Mouse (Mus musculus) gastrocnemius, adult 18-20 months (tissue): ENCODE data around the gene Retreg1. TPM values are rescaled to one million over a fixed set of nuclear protein-coding genes. Genes with fewer than 3 reads are reported as not detected.

Experiments
- DNase-seq: peaks from one replicate; pipeline ENCODE4 v3.0.0; 2021; ENCODE audit warnings: low spot score
- total RNA-seq, 2 experiments: library from RNA; stranded (reverse); gene quantifications; 2 replicates each; pipeline ENCODE4 v1.2.3; 2021

The Retreg1 gene
- total RNA-seq, 2 experiments from 2014 or later, result 171 to 293 TPM

DNA sequence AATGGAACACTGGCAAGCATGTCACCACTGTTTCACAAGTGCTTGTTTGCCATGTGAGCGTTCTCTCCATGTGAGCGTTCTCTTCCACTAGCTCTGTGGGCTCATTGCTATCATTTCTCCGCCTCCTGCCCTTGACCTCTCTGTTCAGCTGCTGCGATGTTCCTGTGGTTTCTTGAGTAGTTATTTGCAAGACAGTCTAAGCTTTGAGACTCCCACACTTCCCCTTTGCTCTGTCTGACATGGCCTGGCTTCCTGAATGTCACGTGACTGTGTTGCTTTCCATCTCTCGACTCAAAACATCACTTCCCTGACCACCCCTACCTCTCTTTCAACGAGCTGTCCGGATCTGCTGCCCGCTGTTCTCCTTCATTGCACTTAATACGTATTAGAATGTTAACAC is 14.5 kb upstream of the Retreg1 start:
- DNase-seq, result no peak

DNA sequence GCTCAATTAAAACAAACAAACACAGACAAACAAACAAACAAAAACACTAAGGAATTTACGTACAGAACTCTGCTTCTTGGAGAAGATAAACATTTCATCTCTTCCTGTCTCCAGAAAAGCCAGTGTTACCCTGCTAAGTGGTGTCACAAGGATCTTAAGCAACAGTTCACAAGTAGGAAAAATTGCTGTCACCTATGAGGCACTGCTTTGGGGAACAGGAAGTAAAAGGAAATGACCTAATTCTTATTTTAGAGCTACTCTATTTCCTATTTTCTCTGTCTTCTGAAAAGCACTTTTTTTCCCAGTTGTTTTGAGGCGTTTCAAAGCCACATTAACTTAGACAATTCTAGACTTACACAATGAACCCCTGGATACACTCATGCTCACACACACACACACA is 12.6 kb upstream of the Retreg1 start:
- no peak for DNase-seq

DNA sequence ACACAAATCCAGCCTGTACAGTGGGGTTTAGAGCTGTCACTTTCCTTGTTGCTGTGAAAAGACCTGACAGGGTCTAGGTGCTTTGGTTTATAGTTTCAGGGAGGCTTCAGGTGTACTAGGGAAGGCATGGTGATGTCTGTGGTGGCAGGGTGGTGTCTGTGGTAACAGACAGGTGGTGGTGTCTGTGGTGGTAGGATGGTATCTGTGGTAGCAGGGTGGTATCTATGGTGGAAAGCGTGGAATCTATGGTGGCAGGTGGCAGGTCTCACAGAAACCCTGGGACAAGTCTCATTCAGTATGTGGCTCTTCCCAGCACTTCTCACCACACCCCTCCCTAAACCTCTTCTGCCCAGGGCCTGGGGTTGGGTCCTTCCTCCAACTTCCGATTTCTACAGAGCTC is 8.7 kb upstream of the Retreg1 start:
- no peak for DNase-seq

DNA sequence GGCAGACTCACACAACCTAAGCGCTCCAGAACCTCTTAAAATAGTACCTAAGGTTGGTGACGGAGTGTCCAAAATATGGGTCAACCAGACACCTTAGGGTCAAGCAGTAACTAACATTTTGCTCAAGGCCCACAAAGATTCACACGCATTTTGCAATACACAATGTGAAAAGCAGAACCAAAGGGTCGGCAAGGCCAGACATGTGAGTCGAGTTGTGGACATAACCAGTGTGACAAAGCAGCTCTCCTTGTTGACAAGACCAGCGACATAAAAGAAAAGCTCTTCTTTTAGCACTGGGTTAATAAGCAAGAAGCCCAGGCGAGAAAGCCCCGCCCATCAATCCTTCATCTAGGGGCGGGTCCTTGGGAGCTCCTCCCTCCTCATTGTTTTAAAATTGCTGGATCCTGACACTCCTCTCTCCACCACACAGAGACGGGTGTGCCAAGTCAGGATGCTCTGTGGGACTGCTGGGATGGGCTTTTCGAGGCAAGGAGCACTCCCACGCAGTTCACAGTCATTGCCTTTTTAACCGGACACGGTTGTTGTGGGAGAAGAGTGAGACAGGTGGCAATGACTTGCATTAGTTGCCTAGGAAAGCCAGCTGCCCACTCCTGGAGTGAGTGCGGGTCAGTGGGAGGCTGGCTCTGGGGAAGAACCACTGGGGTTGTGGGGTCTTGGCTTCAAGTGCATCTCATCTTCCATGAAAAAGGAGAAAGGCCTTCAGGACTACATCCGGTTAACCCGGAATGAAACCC is 7.9 kb upstream of the Retreg1 start:
- no peak for DNase-seq

DNA sequence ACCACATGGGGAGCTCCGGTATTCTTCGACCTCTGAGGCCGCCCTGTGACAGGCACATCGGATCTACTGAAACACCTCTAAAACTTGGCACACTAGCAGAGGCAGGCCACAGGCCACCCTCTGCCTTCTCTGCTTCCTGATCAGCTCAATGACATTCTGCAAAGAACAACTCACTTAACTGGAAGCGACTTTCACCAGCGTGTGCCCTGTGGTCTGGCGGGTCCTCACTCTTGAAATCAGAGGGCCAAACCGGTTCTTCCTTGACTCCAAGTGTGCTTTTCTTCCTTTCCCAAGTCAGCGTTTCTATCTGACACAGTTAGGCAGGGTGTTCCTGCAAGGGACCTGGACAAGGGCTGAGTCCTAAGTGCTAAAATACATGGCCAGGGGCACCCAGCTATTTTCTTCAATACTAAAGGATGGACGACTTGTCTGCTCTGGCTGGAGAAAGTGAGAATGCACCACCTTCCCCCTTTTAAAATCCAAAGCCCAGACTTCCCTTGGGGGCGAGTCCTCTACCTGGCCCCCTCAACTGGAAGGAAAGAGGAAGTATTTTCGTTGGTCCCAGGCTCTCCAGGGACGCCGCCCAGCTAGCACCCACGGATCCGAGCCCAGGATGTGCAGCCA is 406 bp upstream of the Retreg1 start:
- DNase-seq, result no peak

DNA sequence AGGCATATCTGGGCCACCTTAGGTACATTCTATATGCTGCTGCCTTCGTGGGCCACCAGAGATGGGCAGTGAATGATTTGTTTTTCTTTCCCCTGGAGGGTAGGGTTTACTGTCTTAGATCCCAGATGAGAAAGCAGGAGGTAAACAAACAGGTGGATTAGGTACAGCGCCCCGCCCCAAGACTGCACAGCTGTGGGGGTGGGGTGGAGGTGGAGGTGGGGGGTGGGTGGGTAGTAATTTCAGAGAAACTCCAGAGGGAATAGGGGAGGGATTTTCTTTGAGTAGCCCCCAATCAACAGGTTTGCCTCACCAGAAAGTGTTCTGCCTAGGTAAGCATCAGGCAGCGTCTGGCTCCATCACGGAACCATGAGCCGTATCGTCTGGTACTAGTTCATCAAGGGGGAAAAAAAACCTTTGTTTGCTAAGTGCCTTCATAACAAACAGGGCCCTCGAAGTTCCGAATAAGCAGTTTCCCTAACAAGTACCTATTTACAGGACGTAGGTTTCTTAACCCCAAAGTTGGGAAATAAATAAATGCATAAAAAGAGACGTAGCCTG is 1.1 kb downstream of the Retreg1 start:
- DNase-seq, result no peak

DNA sequence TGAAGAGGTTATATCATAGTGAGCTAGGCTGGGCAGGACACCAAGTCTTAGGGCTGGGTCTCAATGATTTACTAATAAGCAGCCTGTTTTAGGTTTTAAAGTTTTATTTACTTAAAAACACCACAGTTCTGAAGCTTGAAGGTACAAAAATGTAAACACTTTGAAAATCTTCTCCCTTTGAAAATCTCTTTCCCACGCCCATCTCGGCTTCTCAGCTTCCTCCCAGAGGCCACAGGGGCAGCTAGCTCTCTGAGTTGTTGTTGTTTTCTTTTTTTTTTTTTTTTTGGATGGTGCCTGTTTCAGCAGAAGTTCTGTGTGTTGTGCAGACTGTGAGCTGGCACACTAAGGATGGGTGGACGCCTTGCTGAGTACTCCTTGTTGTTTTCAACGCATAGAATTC is 1.8 kb downstream of the Retreg1 start:
- DNase-seq, result no peak

DNA sequence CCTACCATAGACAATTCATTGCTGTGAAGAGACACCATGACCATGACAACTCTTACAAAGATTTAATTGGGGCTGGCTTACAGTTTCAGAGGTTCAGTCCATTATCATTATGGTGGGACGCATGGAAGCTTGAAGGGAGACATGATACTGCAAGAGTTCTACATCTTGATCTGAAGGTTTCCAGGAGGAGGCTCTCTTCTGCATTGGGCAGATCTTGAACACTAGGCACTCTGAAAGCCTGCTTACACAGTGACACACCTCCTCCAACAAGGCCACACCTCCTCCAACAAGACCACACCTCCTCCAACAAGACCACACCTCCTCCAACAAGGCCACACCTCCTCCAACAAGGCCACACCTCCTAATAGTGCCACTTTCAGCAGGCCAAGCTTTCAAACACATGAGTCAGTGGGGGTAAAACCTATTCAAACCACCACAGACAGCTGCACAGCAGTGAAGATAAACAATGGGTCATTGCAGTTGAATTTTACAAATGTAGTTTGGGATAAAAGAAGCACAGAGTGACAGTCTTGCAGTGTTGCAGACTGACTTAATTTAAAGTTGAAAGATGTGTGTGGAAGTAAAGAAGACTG is 4.7 kb downstream of the Retreg1 start:
- DNase-seq, result no peak

DNA sequence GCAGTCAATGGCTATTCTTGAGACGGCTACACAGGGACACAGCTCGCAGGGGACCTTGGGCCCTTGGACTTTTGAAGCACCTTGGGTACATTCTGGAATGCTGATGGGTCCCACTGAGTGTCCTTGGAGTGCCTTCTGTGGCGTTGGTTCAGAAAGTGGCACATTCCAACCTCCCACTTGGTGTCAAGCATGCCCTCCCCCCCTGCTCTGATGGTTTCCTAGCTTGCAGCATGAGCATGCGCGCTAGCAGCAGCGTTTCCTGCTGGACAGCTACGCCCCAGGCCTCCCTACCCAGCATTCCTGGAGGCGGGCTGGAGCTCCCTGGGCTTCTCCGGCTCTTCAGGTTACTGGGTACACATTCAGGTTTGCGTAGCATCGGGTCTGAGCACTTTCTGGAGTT is 7.6 kb downstream of the Retreg1 start:
- no peak for DNase-seq

DNA sequence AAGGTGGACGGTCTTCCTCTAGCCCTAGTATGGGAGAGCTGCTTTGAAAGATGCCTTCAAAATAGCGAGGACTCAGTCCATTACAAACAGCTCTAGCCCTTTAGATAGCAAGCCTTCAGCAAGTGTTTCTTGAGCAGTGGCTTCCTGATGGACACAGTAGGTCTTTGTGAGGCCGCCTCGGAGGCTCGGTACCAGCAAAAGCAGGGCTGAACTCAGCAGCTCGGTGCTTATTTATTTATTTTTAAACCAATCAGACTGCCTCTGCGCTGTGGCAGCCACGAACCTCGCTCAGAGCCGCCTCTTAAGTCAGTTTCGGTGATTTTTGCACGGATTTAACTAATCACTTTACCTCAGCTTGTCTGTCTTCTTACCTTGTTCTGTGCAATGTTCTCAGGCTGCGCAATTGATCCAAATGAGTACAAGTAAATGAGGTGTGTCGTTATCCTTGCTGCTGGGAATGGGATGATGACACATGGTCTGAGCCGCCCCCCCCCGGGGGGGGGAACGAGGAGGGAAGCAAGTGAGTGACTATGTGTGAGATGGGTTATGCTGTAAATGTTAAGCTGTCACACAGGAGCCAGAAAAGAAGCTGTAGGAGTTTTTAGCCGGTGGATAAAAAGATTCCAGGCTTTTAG is 11.4 kb downstream of the Retreg1 start:
- DNase-seq, result no peak

DNA sequence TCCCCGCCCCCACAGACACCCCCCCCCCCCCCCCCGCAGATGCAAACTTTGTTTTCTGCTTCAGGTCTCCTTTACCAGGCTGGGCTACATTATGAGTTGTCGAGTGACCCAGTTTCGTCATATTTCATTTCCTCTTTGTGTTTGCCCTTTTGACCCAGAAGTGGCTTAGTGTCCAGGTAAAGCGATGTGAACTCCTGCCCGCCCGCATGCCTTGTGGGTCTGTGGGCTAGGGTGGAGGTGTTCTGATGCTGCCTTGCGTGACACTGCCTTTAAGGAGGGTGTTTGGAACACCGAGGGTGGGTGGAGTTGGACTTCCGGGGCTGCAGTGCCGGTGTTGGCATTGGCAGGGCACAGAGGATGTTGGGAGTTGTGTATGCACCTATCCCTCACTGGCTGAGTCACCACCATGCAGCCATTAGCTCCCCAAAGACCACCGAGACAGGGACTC is 15.7 kb downstream of the Retreg1 start:
- no peak for DNase-seq

DNA sequence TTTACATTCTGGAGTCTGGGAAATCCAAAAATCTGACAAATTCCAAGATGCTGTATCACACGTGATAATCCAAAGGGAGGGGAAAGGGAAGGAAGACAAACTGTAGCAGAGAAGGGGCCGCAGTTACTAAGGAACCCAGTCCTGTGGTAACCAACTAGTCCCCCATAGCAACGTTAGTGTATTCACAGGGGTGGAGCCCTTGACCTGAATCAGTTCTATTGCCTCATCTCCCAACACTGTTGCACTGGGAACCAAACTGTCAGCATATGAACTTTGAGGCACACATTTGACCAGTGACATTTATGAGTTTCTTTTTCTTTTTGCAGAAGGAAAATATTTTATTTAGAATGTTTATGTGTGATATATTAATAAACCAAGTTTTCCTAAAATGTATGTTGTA is 16.5 kb downstream of the Retreg1 start:
- no peak for DNase-seq

DNA sequence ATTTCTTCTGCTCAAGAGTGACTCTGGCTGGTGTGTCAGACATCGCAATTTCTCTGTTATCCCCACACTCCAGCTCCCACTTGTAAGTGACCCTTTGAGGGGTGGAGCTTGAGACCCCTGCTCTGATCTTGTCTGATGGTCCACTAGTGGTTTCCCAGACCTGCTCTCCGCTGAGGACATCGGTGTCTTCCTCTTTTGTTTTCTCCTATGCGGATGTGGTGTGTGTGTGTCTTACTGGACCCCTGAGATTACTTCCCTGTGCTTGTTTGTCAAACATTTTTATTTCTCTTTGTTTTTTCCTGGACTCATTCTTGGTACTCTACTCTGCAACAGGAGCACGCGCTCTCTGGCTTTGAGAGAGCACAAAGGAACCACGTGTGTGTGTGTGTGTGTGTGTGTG is 18.9 kb downstream of the Retreg1 start:
- DNase-seq, result no peak

DNA sequence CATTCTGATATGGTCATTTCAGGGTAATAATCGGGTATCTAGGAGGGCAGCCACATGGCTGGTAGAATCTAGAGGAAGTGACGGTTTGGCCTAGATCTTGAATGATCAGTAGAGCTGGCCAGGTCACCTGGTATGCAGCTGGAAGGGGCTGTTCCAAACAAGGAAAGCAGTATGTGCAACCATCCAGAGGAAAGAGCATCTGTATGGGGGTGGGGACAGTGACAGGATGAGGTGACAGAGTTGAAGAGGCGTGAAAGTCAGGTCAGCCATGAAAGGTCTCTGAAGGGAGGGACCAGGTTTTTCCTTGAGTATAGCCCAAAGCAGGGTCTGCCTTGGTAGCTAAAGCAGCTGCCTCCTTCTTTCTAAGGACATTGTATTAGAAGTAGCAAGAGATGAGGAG is 22.6 kb downstream of the Retreg1 start:
- no peak for DNase-seq

DNA sequence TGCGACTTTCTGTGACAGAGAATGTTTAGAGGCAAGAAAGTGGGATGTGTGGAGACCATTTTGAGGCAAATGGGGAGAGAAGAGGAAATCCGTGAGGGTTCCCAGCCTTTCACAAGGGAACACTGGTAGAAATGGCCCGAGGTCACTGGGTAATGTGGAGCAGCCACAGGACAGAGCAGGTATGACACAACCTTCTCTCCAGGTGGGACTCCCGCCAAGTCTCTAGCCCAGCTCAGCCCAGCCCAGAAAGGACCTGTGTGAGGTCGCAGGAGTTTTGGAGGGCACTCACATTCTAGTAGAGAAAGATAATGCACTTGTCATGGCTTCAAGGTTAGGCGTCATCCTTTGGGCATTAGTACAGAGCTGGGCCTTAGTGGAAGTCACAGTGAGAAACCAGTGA is 23.1 kb downstream of the Retreg1 start:
- no peak for DNase-seq

DNA sequence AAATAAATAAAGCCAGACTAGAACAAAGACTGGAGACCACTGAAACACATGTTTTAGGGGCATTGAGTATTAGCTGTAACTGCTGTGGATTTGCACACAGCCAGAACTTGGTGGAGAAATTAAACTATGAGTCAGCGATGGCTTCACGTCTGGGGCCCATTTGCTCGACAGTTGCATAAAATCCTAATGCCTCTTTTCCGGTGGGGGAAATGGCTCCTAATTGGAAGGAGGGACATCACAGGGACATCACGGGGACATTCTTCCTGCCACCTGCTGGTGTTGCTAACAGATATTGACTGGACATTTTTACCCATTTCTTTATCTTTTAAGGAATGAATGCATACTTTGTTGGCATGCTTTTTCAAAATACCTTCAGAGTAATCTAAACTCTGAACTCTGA is 26.1 kb downstream of the Retreg1 start:
- no peak for DNase-seq

DNA sequence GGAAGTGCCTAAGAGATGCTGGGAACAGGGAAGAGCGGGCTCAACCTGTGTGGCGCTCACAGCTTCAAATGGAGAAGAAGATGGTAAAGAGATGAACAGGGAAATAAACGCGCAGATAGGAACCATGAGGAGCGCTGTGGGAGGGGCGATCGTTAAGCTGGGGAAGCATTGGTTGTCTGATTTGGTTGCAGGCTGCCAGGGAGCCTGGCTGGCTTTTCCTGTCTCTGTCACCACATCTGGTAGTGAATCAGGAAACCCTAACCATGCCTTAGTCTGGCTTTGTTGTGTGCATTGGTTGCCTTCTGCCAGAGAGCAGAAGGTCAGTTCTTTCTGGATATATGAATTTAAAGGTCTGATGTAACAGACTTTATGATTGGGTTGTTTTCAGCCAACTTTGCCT is 28.5 kb downstream of the Retreg1 start:
- no peak for DNase-seq

DNA sequence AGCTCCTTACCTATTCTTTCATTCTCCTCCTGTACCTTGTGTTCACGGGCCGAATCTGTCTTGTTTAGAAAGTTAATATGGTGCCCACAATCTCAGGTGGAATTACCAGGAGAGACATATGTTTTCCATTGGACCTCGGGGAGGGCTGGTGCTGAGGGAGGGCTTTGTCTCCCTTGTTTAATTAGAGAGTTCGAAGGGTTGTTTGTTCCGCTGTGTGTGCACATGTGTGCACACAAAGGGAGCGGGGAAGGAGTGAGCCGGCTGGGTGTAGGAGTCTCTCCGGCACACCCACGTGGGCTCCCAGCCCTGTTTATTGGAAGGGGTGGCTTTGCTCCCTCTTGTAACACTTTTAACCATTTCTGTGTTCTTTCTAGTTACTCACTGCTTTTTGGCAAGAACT is 29.1 kb downstream of the Retreg1 start:
- DNase-seq, result no peak

DNA sequence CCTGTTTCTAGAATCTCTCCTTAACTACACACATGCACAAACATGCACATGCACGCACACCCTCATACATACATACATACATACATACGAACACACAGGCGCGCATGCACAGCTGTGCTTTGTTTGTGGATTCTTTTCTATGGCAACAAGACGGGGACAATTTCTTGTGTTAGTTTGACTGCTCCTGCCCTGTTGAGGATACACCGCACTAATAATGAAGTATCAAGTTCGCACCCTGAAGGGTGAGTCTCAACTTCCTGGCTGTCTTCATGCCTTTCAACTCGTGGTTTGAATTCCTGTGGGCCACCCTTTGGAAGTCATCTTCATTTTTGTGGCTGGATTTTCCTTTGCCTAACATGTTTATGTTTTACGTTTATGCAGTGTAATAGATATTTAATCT is 29.7 kb downstream of the Retreg1 start:
- DNase-seq, result no peak

DNA sequence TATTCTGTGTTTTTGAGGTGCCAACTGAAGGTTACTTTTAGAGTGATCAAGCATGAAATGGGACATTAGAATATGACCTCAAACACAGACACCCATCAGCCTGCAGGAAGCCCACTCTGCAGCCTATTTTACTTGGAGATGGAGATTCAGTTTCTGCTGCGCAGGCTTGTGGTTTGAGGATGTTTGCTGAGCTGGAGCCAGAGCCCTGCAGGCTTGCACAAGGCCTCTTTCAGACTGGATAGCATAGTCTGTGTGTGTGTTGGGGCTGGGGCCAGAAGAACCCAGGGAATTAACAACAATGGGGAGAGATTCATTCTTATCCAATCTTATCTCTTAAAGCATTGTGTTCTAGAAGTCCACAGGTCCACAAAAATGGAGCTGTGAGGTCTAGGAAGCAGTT is 30.6 kb downstream of the Retreg1 start:
- no peak for DNase-seq

DNA sequence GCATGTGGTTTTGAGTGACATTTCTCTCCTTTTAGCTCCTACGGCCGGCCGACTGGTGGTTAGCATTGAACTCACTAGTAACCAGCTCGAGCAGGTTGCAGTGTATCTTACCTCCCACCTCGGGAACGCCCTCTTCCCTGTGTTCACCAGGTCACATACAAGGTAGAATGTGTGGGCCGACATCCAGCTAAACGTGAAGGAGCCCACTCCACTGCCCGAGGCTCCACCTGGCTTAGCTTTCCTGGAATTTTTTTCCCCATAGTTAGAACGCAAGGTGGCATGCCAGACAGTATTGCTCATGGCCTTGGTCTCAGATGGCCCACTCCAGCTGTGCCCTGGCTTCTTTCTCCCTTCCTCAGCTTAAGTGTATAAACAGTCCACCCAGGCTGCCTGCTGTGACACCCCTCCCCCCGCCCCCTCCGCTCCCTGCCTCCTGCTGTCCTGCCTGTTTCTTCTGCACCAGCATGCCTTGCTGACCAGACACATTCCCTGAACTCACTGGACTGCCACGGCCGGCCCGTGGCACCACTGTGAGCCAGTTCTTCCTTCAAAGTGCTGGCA is 33.7 kb downstream of the Retreg1 start:
- no peak for DNase-seq

DNA sequence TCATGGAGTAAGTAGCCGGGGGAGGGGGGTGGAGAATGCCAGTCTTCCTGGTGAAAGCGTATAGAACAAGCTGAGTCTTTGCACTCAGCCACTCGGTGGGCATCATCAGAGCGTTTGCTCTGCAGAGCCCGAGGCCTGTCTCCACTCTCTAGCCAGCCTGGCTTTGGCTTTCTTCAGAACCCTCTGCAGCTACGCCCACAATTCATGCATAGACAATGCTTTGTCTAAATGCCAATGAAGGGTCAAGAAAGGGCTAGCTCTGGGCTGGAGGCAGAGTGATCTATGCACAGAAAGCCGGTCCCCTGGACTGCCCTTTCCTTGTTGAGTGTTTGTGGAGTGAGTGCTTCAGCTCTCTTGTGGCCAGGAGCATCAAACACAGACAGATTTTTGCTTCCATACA is 34.8 kb downstream of the Retreg1 start:
- no peak for DNase-seq
